27 mouse cellular contexts compared by ENCODE assay signal in genomic region chr10:63714151-63714550, GRCm38 (mm10).
"Had no signal": no experiment of that assay in that cellular context is flagged by ENCODE, and none has a peak within 500 bp of the region (broad histone marks: within the 10 kb centered on the region; RNA-seq: fewer than 3 reads in every experiment).

No protein-coding gene starts in this region.

- H3K4me1 ChIP-seq: heart, embryonic 10.5 days; hindbrain, embryonic 10.5 days; hindbrain, embryonic 13.5 days; hindbrain, embryonic 15.5 days; intestine, embryonic 15.5 days; limb, embryonic 10.5 days; limb, embryonic 12.5 days; liver, embryonic 13.5 days; liver, embryonic 15.5 days had no signal

- H3K27ac ChIP-seq: gastrocnemius, adult 2 months; heart, embryonic 10.5 days; hindbrain, embryonic 10.5 days; hindbrain, embryonic 13.5 days; hindbrain, embryonic 15.5 days; intestine, embryonic 15.5 days; layer of hippocampus, adult 2 months; left cerebral cortex, adult 2 months; limb, embryonic 10.5 days; limb, embryonic 12.5 days; liver, embryonic 13.5 days; liver, embryonic 15.5 days had no signal

- H3K4me3 ChIP-seq: gastrocnemius, adult 2 months; heart, embryonic 10.5 days; heart, embryonic 12.5 days; hindbrain, embryonic 10.5 days; hindbrain, embryonic 13.5 days; hindbrain, embryonic 15.5 days; intestine, embryonic 15.5 days; layer of hippocampus, adult 2 months; left cerebral cortex, adult 2 months; limb, embryonic 10.5 days; limb, embryonic 12.5 days; liver, embryonic 13.5 days; liver, embryonic 15.5 days had no signal

- H3K9me3 ChIP-seq: heart, embryonic 10.5 days; heart, embryonic 12.5 days; hindbrain, embryonic 10.5 days; hindbrain, embryonic 13.5 days; hindbrain, embryonic 15.5 days; intestine, embryonic 15.5 days; limb, embryonic 10.5 days; limb, embryonic 12.5 days; liver, embryonic 13.5 days; liver, embryonic 15.5 days had no signal

- H3K9ac ChIP-seq: heart, embryonic 12.5 days; hindbrain, embryonic 13.5 days; hindbrain, embryonic 15.5 days; intestine, embryonic 15.5 days; limb, embryonic 12.5 days; liver, embryonic 13.5 days; liver, embryonic 15.5 days had no signal

- DNase-seq: gastrocnemius, adult 2 months; gastrocnemius, postnatal 10 days; gastrocnemius, postnatal 25 days; heart, adult 18-20 months; heart, postnatal 10 days; heart, postnatal 4 days; kidney, adult 18-20 months; kidney, adult 8-10 months; kidney, postnatal 10 days; kidney, postnatal 25 days; kidney, postnatal 4 days; liver; liver, embryonic 13.5 days had no signal

- H3K4me2 ChIP-seq: heart, embryonic 12.5 days; hindbrain, embryonic 13.5 days; hindbrain, embryonic 15.5 days; intestine, embryonic 15.5 days; limb, embryonic 12.5 days; liver, embryonic 11.5 days; liver, embryonic 13.5 days; liver, embryonic 15.5 days had no signal

- ATAC-seq: inflammation-experienced regulatory T-cells, adult 6 months; intestine, embryonic 15.5 days; intestine, postnatal 0 days had no signal

- H3K27me3 ChIP-seq: heart, embryonic 12.5 days; hindbrain, embryonic 13.5 days; hindbrain, embryonic 15.5 days; intestine, embryonic 15.5 days; limb, embryonic 12.5 days; liver, embryonic 13.5 days; liver, embryonic 15.5 days had no signal

- H3K36me3 ChIP-seq: heart, embryonic 10.5 days; hindbrain, embryonic 10.5 days; hindbrain, embryonic 13.5 days; hindbrain, embryonic 15.5 days; intestine, embryonic 15.5 days; limb, embryonic 10.5 days; limb, embryonic 12.5 days; liver, embryonic 13.5 days; liver, embryonic 15.5 days had no signal
